Mouse (Mus musculus) cerebellum, adult 2 months (tissue): Measurements from ENCODE around the gene Ivns1abp.

Source experiments
- CTCF ChIP-seq: fragments of 200-500 bp; IDR thresholded peaks from 2 replicates; pipeline ENCODE4 v1.5.1; 2011; ENCODE audit warnings: low read depth, mild to moderate bottlenecking, control low read depth, low read length, moderate library complexity, borderline replicate concordance; ENCODE audit not compliant: insufficient read depth
- POLR2A ChIP-seq: fragments of 200-500 bp; IDR thresholded peaks from 2 replicates; pipeline ENCODE4 v1.6.1; 2011; ENCODE audit warnings: low read length, control low read depth, borderline replicate concordance; ENCODE audit not compliant: insufficient read depth

GRCm38 (mm10) chr1:151307821-151308220, 36.5 kb upstream of the Ivns1abp start:
- TF ChIP-seq POLR2A (no peak), CTCF (no peak)
